Mouse (Mus musculus): ENCODE measurements around the gene Gsdma. TPM values are rescaled to one million over a fixed set of nuclear protein-coding genes. Genes with fewer than 3 reads are reported as not detected.
"Not testable (repeated sequence)": the region's sequence is repeated elsewhere in the genome, so short reads cannot be mapped to it uniquely, and the experiment has no call there.

Gene Gsdma
- total RNA-seq, 2 experiments from 2014 or later, result not detected

DNA sequence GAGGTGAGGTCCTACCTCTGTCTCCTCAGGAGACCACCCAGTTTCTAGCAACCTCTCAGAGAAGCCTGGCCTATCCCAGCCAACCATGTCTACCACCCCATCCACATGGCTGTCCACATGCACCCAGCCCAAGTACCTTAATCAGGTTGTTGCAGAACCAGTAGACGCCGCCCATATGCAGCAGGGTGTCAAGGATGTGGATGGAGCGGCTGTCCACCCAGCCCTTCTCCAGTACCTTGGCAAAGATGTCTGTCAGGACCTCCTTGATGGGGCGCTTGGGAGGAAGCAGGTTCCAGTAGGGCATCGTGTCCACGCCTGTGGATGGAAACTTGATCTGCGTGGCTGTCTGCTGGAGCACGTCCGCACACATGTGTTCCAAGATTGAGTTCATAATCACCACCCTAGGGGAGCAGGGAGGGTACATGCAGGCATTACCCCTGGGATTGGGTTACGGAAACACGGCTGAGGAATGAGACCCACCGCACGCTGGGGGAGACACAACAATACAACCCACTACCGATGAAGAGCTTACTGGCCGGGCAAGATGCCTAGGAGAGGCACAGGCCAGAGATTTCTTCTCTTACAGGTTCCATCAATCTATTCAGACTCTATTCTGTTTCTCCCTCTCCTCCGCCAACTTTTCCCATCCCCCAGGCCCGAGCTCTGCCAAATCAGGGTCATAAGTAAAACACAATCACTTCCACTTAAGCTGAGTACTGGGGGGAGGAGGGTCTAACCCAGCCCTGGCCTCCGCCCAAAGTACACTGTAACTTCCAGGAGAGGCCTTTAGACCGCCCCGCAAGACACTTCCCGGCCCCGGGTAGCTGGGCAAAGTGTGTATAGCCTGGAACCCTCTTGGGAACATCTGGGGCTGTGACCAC is 43.5 kb downstream of the Gsdma start:
- no peak for ATAC-seq (replicated peaks; ENCODE audit: low FRiP score, poor library complexity, severe bottlenecking)

DNA sequence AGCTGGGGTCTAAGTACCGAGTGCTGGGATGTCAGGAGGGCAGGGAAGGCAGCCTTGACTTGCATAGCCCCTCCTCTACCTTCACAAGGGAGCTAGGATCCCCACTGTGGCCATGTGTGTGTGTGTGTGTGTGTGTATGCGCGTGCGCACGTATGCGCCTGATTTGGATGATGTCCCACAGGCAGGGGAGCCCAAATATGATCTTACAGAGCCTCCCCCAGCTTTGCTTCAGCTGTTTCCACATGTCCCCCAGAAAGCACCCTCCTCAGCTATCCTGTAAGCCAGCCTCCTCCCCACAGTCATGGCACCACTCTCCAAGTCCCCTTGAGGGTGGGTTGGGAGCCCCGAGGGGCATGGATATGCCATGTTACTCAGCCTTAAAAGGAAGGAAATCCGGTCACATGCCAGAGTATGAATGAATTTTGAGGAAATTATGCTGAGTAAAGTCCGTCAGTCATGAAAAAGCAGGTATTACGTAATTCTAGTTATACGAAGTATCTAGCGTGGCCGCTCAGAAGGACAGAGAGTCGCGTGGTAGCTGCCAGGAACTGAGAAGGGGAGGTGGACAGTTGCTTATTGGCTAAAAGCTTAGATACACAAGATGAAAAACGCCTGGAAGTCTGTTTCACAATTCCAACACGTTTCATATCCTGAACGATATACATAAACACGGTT is 44.3 kb downstream of the Gsdma start:
- no peak for ATAC-seq (replicated peaks; ENCODE audit: low FRiP score, poor library complexity, severe bottlenecking)

DNA sequence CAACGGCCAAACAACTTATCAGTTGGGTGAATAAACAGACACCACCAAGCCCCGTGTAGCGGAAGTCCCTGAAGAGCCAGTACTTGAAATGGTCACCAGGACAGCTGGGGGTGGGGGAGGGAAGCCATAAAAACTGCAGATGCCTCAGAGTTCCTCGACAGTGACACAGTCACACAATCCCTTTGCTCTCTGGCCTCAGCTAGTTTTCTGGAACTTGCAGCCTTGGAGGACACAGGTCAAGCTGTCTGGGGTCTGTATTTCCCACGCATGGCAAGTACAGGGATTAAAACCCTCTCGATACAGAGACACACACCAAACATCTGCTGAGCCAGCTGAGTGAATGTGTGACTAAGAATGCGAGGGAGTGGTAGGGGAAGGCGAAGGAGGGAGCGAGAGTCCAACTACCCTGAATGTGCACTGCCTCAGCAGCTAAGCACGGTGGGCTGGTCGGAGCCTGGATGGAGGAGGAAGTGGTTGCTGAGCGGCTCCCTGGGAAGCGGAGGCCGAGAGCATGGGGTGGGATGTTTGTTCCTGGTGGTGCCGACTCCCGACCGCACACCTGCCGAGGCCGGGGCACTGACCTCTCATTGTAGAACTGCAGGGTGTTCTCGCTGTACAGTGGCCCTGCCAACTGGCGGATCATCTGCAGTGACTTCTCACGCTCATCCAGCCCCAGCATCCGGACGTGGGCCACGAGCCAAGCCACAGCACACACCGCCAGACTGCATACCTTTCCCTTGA is 45.0 kb downstream of the Gsdma start:
- ATAC-seq (replicated peaks; ENCODE audit: low FRiP score, poor library complexity, severe bottlenecking), result no peak

DNA sequence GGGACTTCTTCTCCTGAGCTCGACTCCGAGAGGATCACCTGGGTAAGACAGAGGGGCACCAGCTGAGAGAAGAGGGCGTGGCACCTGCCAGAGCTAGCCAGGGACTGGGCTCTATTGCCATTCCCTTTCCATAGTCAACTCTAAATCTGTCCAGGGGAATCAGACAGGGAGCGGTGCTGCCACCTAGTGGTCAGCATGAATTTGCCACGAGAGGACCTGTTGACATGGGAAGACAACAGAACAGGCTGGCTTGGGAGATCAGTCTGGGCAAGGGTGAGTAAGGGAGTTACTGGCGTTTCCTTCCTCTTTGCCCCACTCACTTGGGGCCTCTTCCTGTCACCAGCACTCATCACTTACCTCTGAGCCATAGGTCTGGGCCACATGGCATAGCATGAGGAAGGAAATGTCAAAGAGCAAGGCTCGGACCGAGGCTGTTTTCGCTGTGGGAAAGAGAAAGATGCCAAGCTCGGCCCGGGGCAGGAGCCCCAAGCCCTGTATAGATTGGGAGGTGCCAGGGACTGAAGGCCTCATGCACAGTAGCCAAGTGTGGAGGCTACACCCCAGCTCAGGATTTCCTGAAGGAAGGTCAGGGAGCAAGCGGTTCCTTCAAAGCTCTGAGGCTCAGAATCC is 46.4 kb downstream of the Gsdma start:
- ATAC-seq (replicated peaks; ENCODE audit: low FRiP score, poor library complexity, severe bottlenecking), result peak; percentile 72

DNA sequence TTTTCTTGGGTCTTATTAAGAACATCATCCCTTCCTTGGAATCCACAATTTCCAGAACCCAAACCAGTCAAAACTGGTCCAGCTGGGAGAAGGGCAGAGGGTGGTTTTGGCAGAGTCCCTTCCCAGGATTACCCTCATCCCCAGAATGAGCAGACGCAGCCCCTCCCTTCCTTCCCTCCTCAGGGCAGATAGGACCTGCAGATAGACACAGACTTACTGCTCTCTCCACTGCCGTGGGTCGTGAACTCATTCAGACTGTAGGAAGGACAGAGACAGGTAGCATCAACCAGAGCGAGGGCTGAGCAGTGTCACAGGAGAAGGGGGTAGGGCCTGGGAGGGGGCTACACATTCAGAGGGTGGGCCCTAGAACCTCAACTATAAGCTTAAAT is 46.9 kb downstream of the Gsdma start:
- no peak for ATAC-seq (replicated peaks; ENCODE audit: low FRiP score, poor library complexity, severe bottlenecking)

DNA sequence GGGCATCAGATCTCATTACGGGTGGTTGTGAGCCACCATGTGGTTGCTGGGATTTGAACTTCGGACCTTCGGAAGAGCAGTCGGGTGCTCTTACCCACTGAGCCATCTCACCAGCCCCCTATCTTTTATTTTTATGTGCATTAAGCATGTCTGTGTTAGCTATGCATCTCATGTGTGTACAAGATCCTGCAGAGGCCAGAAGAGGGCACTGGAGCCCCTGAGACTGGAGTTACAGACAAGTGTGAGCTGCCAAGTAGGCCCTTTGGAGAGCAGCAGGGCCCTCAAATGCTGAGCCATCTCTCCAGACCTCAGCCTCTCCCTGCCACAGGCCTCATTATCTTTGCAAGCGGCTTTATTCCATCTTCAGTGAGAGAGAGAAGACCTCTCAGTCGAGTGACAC is 47.9 kb downstream of the Gsdma start:
- ATAC-seq (replicated peaks; ENCODE audit: low FRiP score, poor library complexity, severe bottlenecking), result not testable (repeated sequence)

DNA sequence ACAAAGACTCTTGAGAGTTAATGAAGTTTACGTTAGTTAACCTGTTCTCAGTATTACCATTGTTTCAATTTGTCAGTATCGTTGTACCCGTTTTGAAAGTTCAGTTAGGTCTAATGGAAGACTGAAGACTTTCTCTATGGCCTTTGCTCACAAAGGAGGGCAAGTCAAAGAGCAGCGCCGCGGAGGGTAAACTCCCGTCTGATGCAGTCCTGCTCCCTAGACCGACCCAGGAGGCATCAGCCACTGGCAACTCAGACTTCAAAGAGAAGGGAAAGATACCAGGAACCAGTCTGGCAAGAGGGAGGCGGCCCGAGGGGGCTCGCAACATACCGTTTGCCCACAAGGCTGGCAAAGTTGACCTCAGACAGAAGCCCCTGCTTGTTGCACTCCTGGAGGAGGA is 49.6 kb downstream of the Gsdma start:
- ATAC-seq (replicated peaks; ENCODE audit: low FRiP score, poor library complexity, severe bottlenecking), result no peak

DNA sequence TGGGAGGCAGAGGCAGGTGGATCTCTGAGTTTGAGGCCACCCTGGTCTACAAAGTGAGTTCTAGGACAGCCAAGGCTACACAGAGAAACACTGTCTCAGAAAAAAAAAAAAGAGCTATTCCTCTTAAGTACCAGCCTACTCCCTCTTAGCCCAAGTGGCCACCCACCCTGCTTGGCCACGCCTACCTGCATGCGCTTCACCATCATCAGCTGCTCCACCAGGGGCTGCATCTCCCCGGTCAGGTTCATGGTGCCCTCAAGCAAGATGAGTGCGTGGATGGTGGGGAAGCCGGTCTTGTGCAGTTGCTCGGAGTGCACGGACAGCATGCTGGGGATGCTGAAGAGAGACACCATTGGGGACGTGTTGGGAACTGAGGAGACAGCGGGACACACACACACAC is 51.8 kb downstream of the Gsdma start:
- ATAC-seq (replicated peaks; ENCODE audit: low FRiP score, poor library complexity, severe bottlenecking), result no peak

DNA sequence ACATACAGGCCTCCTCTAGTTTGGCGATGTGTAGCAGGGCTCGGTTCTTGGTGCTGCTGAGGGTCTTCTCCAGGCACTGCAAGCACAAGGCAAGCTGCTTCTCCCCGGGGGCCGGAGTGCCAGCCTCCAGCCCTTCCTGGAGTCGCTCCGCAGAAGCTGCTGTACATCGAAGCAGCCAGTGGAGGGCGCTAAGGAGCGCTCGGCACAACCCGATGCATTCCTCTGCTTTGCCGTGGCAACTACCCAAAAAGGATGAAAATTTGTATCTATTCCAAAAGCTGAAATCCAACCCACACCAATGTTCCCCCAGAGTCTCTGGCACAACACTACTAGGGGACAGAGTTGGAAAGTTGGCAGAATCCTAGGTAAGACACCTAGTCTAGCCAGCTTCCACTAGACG is 53.8 kb downstream of the Gsdma start:
- peak; percentile 33 for ATAC-seq (replicated peaks; ENCODE audit: low FRiP score, poor library complexity, severe bottlenecking)

DNA sequence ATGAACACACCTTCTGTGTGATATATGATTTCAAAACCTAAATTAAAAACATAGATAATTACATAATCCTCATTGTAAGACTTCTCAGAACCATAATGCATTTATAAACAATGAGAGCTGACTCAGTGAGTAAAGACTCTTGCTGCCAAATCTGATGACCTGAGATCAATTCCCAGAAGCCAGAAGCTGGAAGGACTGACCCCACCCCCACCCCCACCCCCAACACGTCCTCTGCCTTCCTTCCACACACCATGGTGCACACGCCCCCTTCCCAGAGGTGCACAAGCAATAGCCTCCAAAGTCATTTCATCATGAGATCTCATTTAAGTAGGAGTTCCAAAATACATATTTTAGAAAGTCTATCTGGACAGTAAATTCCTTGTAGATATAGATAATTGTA is 56.6 kb downstream of the Gsdma start:
- ATAC-seq (replicated peaks; ENCODE audit: low FRiP score, poor library complexity, severe bottlenecking), result no peak

DNA sequence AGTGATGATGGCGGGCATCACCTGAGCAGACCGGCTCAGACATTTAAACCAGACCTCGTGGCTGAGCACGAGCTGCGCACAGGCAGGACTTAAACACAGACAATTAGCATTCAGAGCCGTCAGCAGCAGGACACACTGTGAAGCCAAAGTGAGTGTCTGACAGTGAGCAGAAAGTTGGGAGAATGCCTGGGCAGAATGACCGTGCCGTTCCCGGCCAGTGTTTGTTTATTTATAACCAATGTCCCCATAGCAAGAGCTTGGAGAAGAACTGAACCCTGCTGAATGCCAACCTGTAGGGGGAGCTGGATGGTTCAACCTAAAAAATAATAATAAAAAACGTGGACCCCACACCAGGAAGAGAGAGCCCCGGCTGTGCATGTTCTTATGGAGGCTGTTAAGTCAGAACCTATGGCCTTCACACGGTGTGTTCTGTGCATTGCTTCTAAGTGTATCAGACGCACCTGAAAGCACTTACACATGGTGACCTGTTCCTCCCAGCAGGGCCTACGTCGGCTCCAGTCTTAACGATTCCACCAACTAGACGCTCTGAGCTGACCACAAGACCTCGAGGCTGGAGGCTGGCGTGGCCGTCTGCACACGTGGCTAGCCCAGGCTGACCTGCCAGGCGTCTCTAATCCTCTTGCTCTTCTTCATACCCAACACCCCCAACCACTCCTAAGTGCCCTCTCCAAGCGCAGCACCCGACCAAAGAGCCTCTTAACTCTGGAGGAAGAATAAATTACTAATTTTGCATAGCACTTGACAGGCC is 57.5 kb downstream of the Gsdma start:
- no peak for ATAC-seq (replicated peaks; ENCODE audit: low FRiP score, poor library complexity, severe bottlenecking)

DNA sequence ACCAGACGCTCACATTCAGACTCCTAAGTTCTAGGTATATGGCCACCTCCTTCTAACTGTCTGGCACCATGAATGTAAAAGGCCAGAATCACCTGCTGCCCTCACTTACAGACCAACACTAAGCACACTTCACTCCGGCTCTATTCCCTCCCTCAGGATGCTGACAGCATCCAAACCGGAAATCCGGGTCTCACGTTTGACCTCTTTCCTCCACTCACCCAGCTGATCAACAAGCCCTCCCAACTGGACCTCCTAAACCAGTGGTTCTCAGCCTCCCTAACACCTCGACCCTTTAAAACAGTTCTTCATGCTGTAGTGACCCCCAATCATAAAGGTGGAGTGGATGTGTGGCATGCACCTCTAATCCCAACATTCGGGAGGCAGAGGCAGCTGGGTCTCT is 58.9 kb downstream of the Gsdma start:
- ATAC-seq (replicated peaks; ENCODE audit: low FRiP score, poor library complexity, severe bottlenecking), result no peak

DNA sequence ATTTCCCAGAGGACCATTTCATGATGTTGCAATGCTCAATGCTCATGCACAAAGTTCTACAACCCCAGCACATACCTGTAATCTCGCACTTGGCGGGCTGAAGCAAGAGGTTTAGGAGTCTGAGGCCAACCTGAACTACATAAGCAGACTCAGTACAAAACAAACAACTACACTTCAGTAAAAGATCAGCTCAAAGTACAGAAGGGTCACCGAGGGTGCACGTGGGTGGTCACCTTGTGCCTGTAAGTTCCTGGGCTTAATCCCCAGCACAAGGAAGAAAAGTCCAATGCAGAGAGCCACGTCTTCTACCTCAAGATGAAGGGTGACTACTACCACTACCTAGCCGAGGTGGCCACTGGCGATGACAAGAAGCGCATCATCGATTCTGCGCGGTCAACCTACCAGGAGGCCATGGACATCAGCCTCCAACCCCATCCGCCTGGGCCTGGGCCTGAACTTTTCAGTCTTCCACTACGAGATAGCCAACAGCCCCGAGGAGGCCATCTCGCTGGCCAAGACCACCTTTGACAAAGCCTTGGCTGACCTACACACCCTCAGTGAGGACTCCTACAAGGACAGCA is 61.9 kb downstream of the Gsdma start:
- no peak for ATAC-seq (replicated peaks; ENCODE audit: low FRiP score, poor library complexity, severe bottlenecking)

Other genes starting within 250 kb of the Gsdma start
- gene Mien1, start 225.4 kb upstream of the Gsdma start, total RNA-seq (2015; ENCODE audit: low replicate concordance), result 13.4 and 19.9 TPM in 2 replicates
- gene Mien1, start 225.4 kb upstream of the Gsdma start, total RNA-seq (2017; ENCODE audit: low replicate concordance), result 1.4 and 3.9 TPM in 2 replicates
- gene Grb7, start 218.0 kb upstream of the Gsdma start, total RNA-seq (2015; ENCODE audit: low replicate concordance), result not detected in 2 replicates
- not detected in 2 replicates for gene Grb7, start 218.0 kb upstream of the Gsdma start, total RNA-seq (2017; ENCODE audit: low replicate concordance)
- gene Ikzf3, start 118.3 kb upstream of the Gsdma start, total RNA-seq (2015; ENCODE audit: low replicate concordance), result 2.7 and 3.1 TPM in 2 replicates
- gene Ikzf3, start 118.3 kb upstream of the Gsdma start, total RNA-seq (2017; ENCODE audit: low replicate concordance), result 1.4 and 2.6 TPM in 2 replicates
- not detected in 2 replicates for gene Zpbp2, start 113.3 kb upstream of the Gsdma start, total RNA-seq (2015; ENCODE audit: low replicate concordance)
- gene Zpbp2, start 113.3 kb upstream of the Gsdma start, total RNA-seq (2017; ENCODE audit: low replicate concordance), result 4.6 TPM in 1 of 2 replicates, not detected in the other
- gene Ormdl3, start 77.0 kb upstream of the Gsdma start, total RNA-seq (2015; ENCODE audit: low replicate concordance), result 20.5 and 31.9 TPM in 2 replicates
- gene Ormdl3, start 77.0 kb upstream of the Gsdma start, total RNA-seq (2017; ENCODE audit: low replicate concordance), result 37.9 and 51.6 TPM in 2 replicates
- gene Lrrc3c, start 66.1 kb upstream of the Gsdma start, total RNA-seq (2015; ENCODE audit: low replicate concordance), result not detected in 2 replicates
- gene Lrrc3c, start 66.1 kb upstream of the Gsdma start, total RNA-seq (2017; ENCODE audit: low replicate concordance), result not detected in 2 replicates
- 1.0 and 2.5 TPM in 2 replicates for gene Gm12355, start 38.7 kb upstream of the Gsdma start, total RNA-seq (2015; ENCODE audit: low replicate concordance)
- gene Gm12355, start 38.7 kb upstream of the Gsdma start, total RNA-seq (2017; ENCODE audit: low replicate concordance), result 0.60 and 1.1 TPM in 2 replicates
- not detected in 2 replicates for gene Gsdma3, start 38.0 kb upstream of the Gsdma start, total RNA-seq (2015; ENCODE audit: low replicate concordance)
- gene Gsdma3, start 38.0 kb upstream of the Gsdma start, total RNA-seq (2017; ENCODE audit: low replicate concordance), result not detected in 2 replicates
- not detected in 2 replicates for gene Gsdma2, start 17.6 kb upstream of the Gsdma start, total RNA-seq (2015; ENCODE audit: low replicate concordance)
- gene Gsdma2, start 17.6 kb upstream of the Gsdma start, total RNA-seq (2017; ENCODE audit: low replicate concordance), result not detected in 2 replicates
- gene Psmd3, start 18.2 kb downstream of the Gsdma start, total RNA-seq (2015; ENCODE audit: low replicate concordance), result 10.2 and 14.2 TPM in 2 replicates
- 15.4 and 26.9 TPM in 2 replicates for gene Psmd3, start 18.2 kb downstream of the Gsdma start, total RNA-seq (2017; ENCODE audit: low replicate concordance)
- not detected in 2 replicates for gene Csf3, start 36.9 kb downstream of the Gsdma start, total RNA-seq (2015; ENCODE audit: low replicate concordance)
- gene Csf3, start 36.9 kb downstream of the Gsdma start, total RNA-seq (2017; ENCODE audit: low replicate concordance), result not detected in 2 replicates
- 8.8 and 17.3 TPM in 2 replicates for gene Med24, start 65.1 kb downstream of the Gsdma start, total RNA-seq (2015; ENCODE audit: low replicate concordance)
- 10.3 and 17.6 TPM in 2 replicates for gene Med24, start 65.1 kb downstream of the Gsdma start, total RNA-seq (2017; ENCODE audit: low replicate concordance)
- gene Thra, start 76.3 kb downstream of the Gsdma start, total RNA-seq (2015; ENCODE audit: low replicate concordance), result 1.9 and 5.0 TPM in 2 replicates
- gene Thra, start 76.3 kb downstream of the Gsdma start, total RNA-seq (2017; ENCODE audit: low replicate concordance), result 4.3 and 8.1 TPM in 2 replicates
- gene Nr1d1, start 111.0 kb downstream of the Gsdma start, total RNA-seq (2015; ENCODE audit: low replicate concordance), result not detected in 2 replicates
- 0.26 and 0.42 TPM in 2 replicates for gene Nr1d1, start 111.0 kb downstream of the Gsdma start, total RNA-seq (2017; ENCODE audit: low replicate concordance)
- gene Msl1, start 131.2 kb downstream of the Gsdma start, total RNA-seq (2015; ENCODE audit: low replicate concordance), result 30.3 and 42.7 TPM in 2 replicates
- 26.1 and 26.3 TPM in 2 replicates for gene Msl1, start 131.2 kb downstream of the Gsdma start, total RNA-seq (2017; ENCODE audit: low replicate concordance)
- gene Casc3, start 140.6 kb downstream of the Gsdma start, total RNA-seq (2015; ENCODE audit: low replicate concordance), result 20.0 and 23.6 TPM in 2 replicates
- gene Casc3, start 140.6 kb downstream of the Gsdma start, total RNA-seq (2017; ENCODE audit: low replicate concordance), result 15.7 and 26.5 TPM in 2 replicates
- gene Rapgefl1, start 172.4 kb downstream of the Gsdma start, total RNA-seq (2015; ENCODE audit: low replicate concordance), result not detected in 2 replicates
- 0.42 TPM in 1 of 2 replicates, not detected in the other for gene Rapgefl1, start 172.4 kb downstream of the Gsdma start, total RNA-seq (2017; ENCODE audit: low replicate concordance)
- gene Wipf2, start 199.3 kb downstream of the Gsdma start, total RNA-seq (2015; ENCODE audit: low replicate concordance), result 9.4 and 21.7 TPM in 2 replicates
- 6.4 and 8.2 TPM in 2 replicates for gene Wipf2, start 199.3 kb downstream of the Gsdma start, total RNA-seq (2017; ENCODE audit: low replicate concordance)
- gene Cdc6, start 243.4 kb downstream of the Gsdma start, total RNA-seq (2015; ENCODE audit: low replicate concordance), result 20.0 and 20.1 TPM in 2 replicates
- gene Cdc6, start 243.4 kb downstream of the Gsdma start, total RNA-seq (2017; ENCODE audit: low replicate concordance), result 46.7 and 54.2 TPM in 2 replicates